Mouse (Mus musculus) neural tube, embryonic 12.5 days (tissue): ENCODE data around the gene Fbxw9. TPM values are rescaled to one million over a fixed set of nuclear protein-coding genes. Genes with fewer than 3 reads are reported as not detected.

Source experiments
- ATAC-seq: fragments of 200-750 bp; cut with Nextera tagmentation; 2 replicates; pipeline ENCODE4 v1.8.0; 2017; ENCODE audit warnings: low read depth, mild to moderate bottlenecking, moderate TSS enrichment, moderate library complexity; ENCODE audit not compliant: low FRiP score
- H3K27ac ChIP-seq: fragments of 300-500 bp; sonication (generic); 2 replicates; pipeline ENCODE4 v1.5.1; 2016
- H3K27me3 ChIP-seq: fragments of 300-500 bp; sonication (generic); replicated peaks from 2 replicates; pipeline ENCODE4 v1.6.1; 2016; ENCODE audit warnings: mild to moderate bottlenecking
- H3K36me3 ChIP-seq: fragments of 300-500 bp; sonication (generic); 2 replicates; pipeline ENCODE4 v1.6.1; 2016; ENCODE audit warnings: mild to moderate bottlenecking
- H3K4me1 ChIP-seq: fragments of 300-500 bp; sonication (generic); 2 replicates; pipeline ENCODE4 v1.6.1; 2016
- H3K4me2 ChIP-seq: fragments of 300-500 bp; sonication (generic); replicated peaks from 2 replicates; pipeline ENCODE4 v1.6.1; 2016; ENCODE audit warnings: mild to moderate bottlenecking
- H3K4me3 ChIP-seq: fragments of 300-500 bp; sonication (generic); 2 replicates; pipeline ENCODE4 v1.5.1; 2016
- H3K9ac ChIP-seq: fragments of 300-500 bp; sonication (generic); 2 replicates; pipeline ENCODE4 v1.6.1; 2016; ENCODE audit warnings: mild to moderate bottlenecking
- H3K9me3 ChIP-seq: fragments of 300-500 bp; sonication (generic); 2 replicates; pipeline ENCODE4 v1.6.1; 2016; ENCODE audit warnings: mild to moderate bottlenecking
- WGBS: fragments of 180-500 bp; shearing (Covaris S2); methylation state at CpG from one replicate; pipeline ENCODE4 v1.1.7; 2016; 5-methylcytosine and 5-hydroxymethylcytosine counted together
- microRNA-seq: library from miRNA; unstranded; fragments of <30 nt; microRNA quantifications from one replicate; pipeline ENCODE4, GENCODE M21; 2017
- polyA plus RNA-seq: library from polyadenylated mRNA; unstranded; fragments of >200 nt; fragmentation: Nextera tagmentation; extraction: Ambion mirVana; gene quantifications from 2 replicates; pipeline ENCODE4 v1.2.1, GENCODE M21; 2016

The Fbxw9 gene
- polyA plus RNA-seq, 1 experiment from 2014 or later, result 40.5 TPM

GRCm38 (mm10) chr8:85095051-85095450, 35.2 kb downstream of the Fbxw9 start:
- no peak overlapping the region for H3K4me2 ChIP-seq
- H3K27me3 ChIP-seq, result no peaks in the 10 kb centered on the region
- H3K36me3 ChIP-seq, result peaks cover 43% of the 10 kb centered on the region
- H3K27ac ChIP-seq, result no peak overlapping the region
- H3K4me3 ChIP-seq, result no peak overlapping the region
- H3K9me3 ChIP-seq, result no peaks in the 10 kb centered on the region
- H3K4me1 ChIP-seq, result no peaks in the 10 kb centered on the region
- no peak for ATAC-seq
- 93% methylated on average over 13 of the region's 13 CpGs for WGBS
- no peak overlapping the region for H3K9ac ChIP-seq

- H3K4me3 ChIP-seq, result no peak overlapping the region
- ATAC-seq, result no peak
- H3K4me2 ChIP-seq, result no peak overlapping the region
- peaks cover 43% of the 10 kb centered on the region for H3K36me3 ChIP-seq
- 95% methylated on average over 7 of the region's 7 CpGs for whole genome bisulfite sequencing
- no peaks in the 10 kb centered on the region for H3K4me1 ChIP-seq
- no peak overlapping the region for H3K9ac ChIP-seq
- H3K27me3 ChIP-seq, result no peaks in the 10 kb centered on the region
- no peaks in the 10 kb centered on the region for H3K9me3 ChIP-seq
- no peak overlapping the region for H3K27ac ChIP-seq
Measured at GRCm38 (mm10) chr8:85095566-85095965, 35.7 kb downstream of the Fbxw9 start.

- H3K27ac ChIP-seq, result no peak overlapping the region
- peaks cover 37% of the 10 kb centered on the region for H3K36me3 ChIP-seq
- H3K4me2 ChIP-seq, result no peak overlapping the region
- no peaks in the 10 kb centered on the region for H3K9me3 ChIP-seq
- H3K4me1 ChIP-seq, result no peaks in the 10 kb centered on the region
- no peaks in the 10 kb centered on the region for H3K27me3 ChIP-seq
- H3K4me3 ChIP-seq, result no peak overlapping the region
- ATAC-seq, result no peak
- 95% methylated on average over 16 of the region's 16 CpGs for WGBS
- no peak overlapping the region for H3K9ac ChIP-seq
Measured at GRCm38 (mm10) chr8:85096196-85096595, 36.3 kb downstream of the Fbxw9 start.

- WGBS, result 90% methylated on average over 4 of the region's 4 CpGs
- H3K27ac ChIP-seq, result no peak overlapping the region
- H3K36me3 ChIP-seq, result peaks cover 35% of the 10 kb centered on the region
- H3K9me3 ChIP-seq, result 0 out of 2 replicates have a peak, but pooled peaks cover 3% of the 10 kb centered on the region
- no peak overlapping the region for H3K4me2 ChIP-seq
- no peaks in the 10 kb centered on the region for H3K4me1 ChIP-seq
- H3K27me3 ChIP-seq, result no peaks in the 10 kb centered on the region
- no peak for ATAC-seq
- no peak overlapping the region for H3K4me3 ChIP-seq
- H3K9ac ChIP-seq, result no peak overlapping the region
Measured at GRCm38 (mm10) chr8:85096850-85097249, 37.0 kb downstream of the Fbxw9 start.

- ATAC-seq, result no peak
- H3K9me3 ChIP-seq, result 0 out of 2 replicates have a peak, but pooled peaks cover 6% of the 10 kb centered on the region
- H3K4me1 ChIP-seq, result no peaks in the 10 kb centered on the region
- peaks cover 26% of the 10 kb centered on the region for H3K36me3 ChIP-seq
- H3K9ac ChIP-seq, result no peak overlapping the region
- no peak overlapping the region for H3K27ac ChIP-seq
- WGBS, result 87% methylated on average over 4 of the region's 4 CpGs
- no peaks in the 10 kb centered on the region for H3K27me3 ChIP-seq
- no peak overlapping the region for H3K4me3 ChIP-seq
- H3K4me2 ChIP-seq, result no peak overlapping the region
Measured at GRCm38 (mm10) chr8:85100076-85100665, 40.3 kb downstream of the Fbxw9 start.

- 95% methylated on average over 10 of the region's 10 CpGs for WGBS
- no peak overlapping the region for H3K9ac ChIP-seq
- H3K27ac ChIP-seq, result no peak overlapping the region
- H3K4me1 ChIP-seq, result no peaks in the 10 kb centered on the region
- ATAC-seq, result no peak
- H3K36me3 ChIP-seq, result peaks cover 21% of the 10 kb centered on the region
- no peaks in the 10 kb centered on the region for H3K27me3 ChIP-seq
- H3K9me3 ChIP-seq, result peaks cover 12% of the 10 kb centered on the region; the same call in 1 of the 2 replicates
- H3K4me3 ChIP-seq, result no peak overlapping the region
- H3K4me2 ChIP-seq, result no peak overlapping the region
Measured at GRCm38 (mm10) chr8:85113241-85113640, 53.4 kb downstream of the Fbxw9 start.

GRCm38 (mm10) chr8:85115501-85115900, 55.6 kb downstream of the Fbxw9 start:
- no peak overlapping the region for H3K27ac ChIP-seq
- no peaks in the 10 kb centered on the region for H3K4me1 ChIP-seq
- 67% methylated on average over 4 of the region's 4 CpGs for WGBS
- H3K9ac ChIP-seq, result no peak overlapping the region
- peaks cover 8% of the 10 kb centered on the region for H3K36me3 ChIP-seq
- no peak overlapping the region for H3K4me2 ChIP-seq
- no peaks in the 10 kb centered on the region for H3K27me3 ChIP-seq
- no peak for ATAC-seq
- H3K4me3 ChIP-seq, result no peak overlapping the region
- 0 out of 2 replicates have a peak, but pooled peaks cover 6% of the 10 kb centered on the region for H3K9me3 ChIP-seq

Small RNA genes lying within 50 kb of the gene (microRNA-seq; reads per million reads assigned to microRNA genes)
- gene Gm23388, result 9.0 reads per million, percentile 21 among the genes with 10 or more reads in this experiment
- gene Mir7070, result 1.5 reads per million

Other genes with a start within 250 kb of the Fbxw9 start
- 6.5 and 8.3 TPM in 2 replicates for gene Dand5, start 237.2 kb upstream of the Fbxw9 start, polyA plus RNA-seq
- 39.7 and 40.1 TPM in 2 replicates for gene Gadd45gip1, start 228.5 kb upstream of the Fbxw9 start, polyA plus RNA-seq
- gene Rad23a, start 219.4 kb upstream of the Fbxw9 start, polyA plus RNA-seq, result 89.7 and 94.8 TPM in 2 replicates
- gene Calr, start 213.1 kb upstream of the Fbxw9 start, polyA plus RNA-seq, result 753 and 769 TPM in 2 replicates
- gene Farsa, start 203.1 kb upstream of the Fbxw9 start, polyA plus RNA-seq, result 108 and 110 TPM in 2 replicates
- 34.2 and 34.9 TPM in 2 replicates for gene Syce2, start 187.9 kb upstream of the Fbxw9 start, polyA plus RNA-seq
- gene Gcdh, start 166.1 kb upstream of the Fbxw9 start, polyA plus RNA-seq, result 32.1 and 37.0 TPM in 2 replicates
- 3.4 and 4.0 TPM in 2 replicates for gene Klf1, start 158.1 kb upstream of the Fbxw9 start, polyA plus RNA-seq
- 5.2 and 6.5 TPM in 2 replicates for gene Dnase2a, start 151.5 kb upstream of the Fbxw9 start, polyA plus RNA-seq
- 43.0 and 44.9 TPM in 2 replicates for gene Mast1, start 122.7 kb upstream of the Fbxw9 start, polyA plus RNA-seq
- gene Rtbdn, start 113.1 kb upstream of the Fbxw9 start, polyA plus RNA-seq, result 0.93 and 1.1 TPM in 2 replicates
- not detected in 2 replicates for gene Gm49661, start 90.6 kb upstream of the Fbxw9 start, polyA plus RNA-seq
- gene Prdx2, start 90.5 kb upstream of the Fbxw9 start, polyA plus RNA-seq, result 1,247 and 1,331 TPM in 2 replicates
- gene Rnaseh2a, start 90.3 kb upstream of the Fbxw9 start, polyA plus RNA-seq, result 78.4 and 85.2 TPM in 2 replicates
- gene Junb, start 81.3 kb upstream of the Fbxw9 start, polyA plus RNA-seq, result 9.9 TPM in 2 replicates
- 17.6 and 18.2 TPM in 2 replicates for gene Hook2, start 69.5 kb upstream of the Fbxw9 start, polyA plus RNA-seq
- not detected in 2 replicates for gene Best2, start 45.5 kb upstream of the Fbxw9 start, polyA plus RNA-seq
- 144 and 150 TPM in 2 replicates for gene Asna1, start 34.8 kb upstream of the Fbxw9 start, polyA plus RNA-seq
- gene Trir, start 33.2 kb upstream of the Fbxw9 start, polyA plus RNA-seq, result 180 and 189 TPM in 2 replicates
- gene Tnpo2, start 23.1 kb upstream of the Fbxw9 start, polyA plus RNA-seq, result 39.2 and 40.4 TPM in 2 replicates
- not detected in 2 replicates for gene Gm5741, start 7.9 kb downstream of the Fbxw9 start, polyA plus RNA-seq
- gene Dhps, start 11.7 kb downstream of the Fbxw9 start, polyA plus RNA-seq, result 76.3 and 87.4 TPM in 2 replicates
- 104 and 111 TPM in 2 replicates for gene Wdr83os, start 20.7 kb downstream of the Fbxw9 start, polyA plus RNA-seq
- 54.6 and 57.9 TPM in 2 replicates for gene Wdr83, start 21.3 kb downstream of the Fbxw9 start, polyA plus RNA-seq
- gene Man2b1, start 23.2 kb downstream of the Fbxw9 start, polyA plus RNA-seq, result 18.0 and 18.7 TPM in 2 replicates
- gene Zfp791, start 63.0 kb downstream of the Fbxw9 start, polyA plus RNA-seq, result 1.4 TPM in 2 replicates
- gene Cks1brt, start 91.9 kb downstream of the Fbxw9 start, polyA plus RNA-seq, result not detected in 2 replicates
- not detected in 2 replicates for gene Olfr371, start 165.9 kb downstream of the Fbxw9 start, polyA plus RNA-seq
- 86.5 and 89.0 TPM in 2 replicates for gene Orc6, start 239.6 kb downstream of the Fbxw9 start, polyA plus RNA-seq
- 157 and 177 TPM in 2 replicates for gene Vps35, start 239.7 kb downstream of the Fbxw9 start, polyA plus RNA-seq